Mouse (Mus musculus) thymus, adult 2 months (tissue): ENCODE data around the gene Gm7876.
"Not testable (repeated sequence)": the region's sequence is repeated elsewhere in the genome, so short reads cannot be mapped to it uniquely, and the experiment has no call there.

Experiments
- CTCF ChIP-seq: fragments of 200-500 bp; IDR thresholded peaks from 2 replicates; pipeline ENCODE4 v1.5.1; 2012; ENCODE audit warnings: mild to moderate bottlenecking, control low read depth, low read length, moderate library complexity, borderline replicate concordance; ENCODE audit not compliant: control insufficient read depth, poor library complexity, insufficient read depth; ENCODE audit errors: extremely low read depth
- POLR2A ChIP-seq: fragments of 200-500 bp; IDR thresholded peaks from 2 replicates; pipeline ENCODE4 v1.6.1; 2012; ENCODE audit warnings: mild to moderate bottlenecking, low read length, control low read depth, moderate library complexity; ENCODE audit not compliant: control insufficient read depth, poor library complexity, insufficient read depth; ENCODE audit errors: extremely low read depth

DNA sequence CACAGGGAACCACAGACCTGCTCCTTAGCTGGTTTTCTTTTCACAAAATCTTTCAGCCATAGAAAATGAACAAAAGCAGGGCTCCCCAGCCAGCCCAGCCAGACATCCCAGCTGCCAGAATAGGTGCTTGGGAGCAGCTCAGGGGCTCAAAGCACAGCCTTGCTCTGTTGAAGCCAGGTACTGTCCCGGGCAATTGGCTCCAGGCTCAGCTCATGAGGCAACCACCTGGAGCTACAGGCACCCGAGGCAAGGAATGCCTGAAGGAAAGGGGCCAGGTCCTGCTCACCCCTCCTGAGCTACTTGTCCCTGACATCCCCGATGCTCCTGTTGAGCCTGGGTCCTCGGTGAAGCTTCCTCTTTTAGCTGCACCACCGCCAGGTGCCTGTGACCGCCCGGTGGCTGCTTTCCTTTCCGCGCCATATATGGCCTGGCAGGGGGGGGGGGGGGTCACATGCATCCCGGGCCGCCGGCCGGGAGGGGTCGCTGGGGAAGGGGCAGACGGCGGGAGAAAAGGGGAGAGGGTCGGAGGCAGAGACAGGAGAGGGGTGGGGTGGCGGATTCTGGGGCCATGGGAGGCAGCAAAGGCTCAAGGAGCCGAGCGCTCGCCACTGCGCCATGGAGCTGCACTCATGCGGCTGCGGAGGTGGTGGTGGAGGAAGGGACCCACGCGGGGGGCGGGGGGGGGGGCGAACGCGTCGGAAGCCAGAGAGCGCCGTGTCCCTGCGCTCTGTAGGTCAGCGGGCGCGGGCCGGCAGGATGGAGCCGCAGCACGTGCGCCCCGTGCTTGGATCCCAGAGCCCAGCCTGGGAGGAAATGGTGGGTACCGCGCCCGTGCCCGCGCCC, 17.2 kb downstream of the Gm7876 start, which contains the start of gene Gm3252:
- not testable (repeated sequence) for TF ChIP-seq CTCF, POLR2A
